Mouse (Mus musculus) kidney, adult 2 months (tissue): ENCODE measurements around the gene Cryzl1.

Experiments used
- CTCF ChIP-seq: fragments of 200-500 bp; conservative IDR thresholded peaks from 2 replicates; pipeline ENCODE4 v1.5.1; 2011; ENCODE audit warnings: low read depth, mild to moderate bottlenecking, control low read depth, low read length, moderate library complexity, mixed read lengths; ENCODE audit not compliant: insufficient read depth, insufficient read length
- POLR2A ChIP-seq: fragments of 200-500 bp; IDR thresholded peaks from one replicate; pipeline ENCODE4 v1.6.1; 2011; ENCODE audit warnings: low read depth, low read length, control low read depth

DNA sequence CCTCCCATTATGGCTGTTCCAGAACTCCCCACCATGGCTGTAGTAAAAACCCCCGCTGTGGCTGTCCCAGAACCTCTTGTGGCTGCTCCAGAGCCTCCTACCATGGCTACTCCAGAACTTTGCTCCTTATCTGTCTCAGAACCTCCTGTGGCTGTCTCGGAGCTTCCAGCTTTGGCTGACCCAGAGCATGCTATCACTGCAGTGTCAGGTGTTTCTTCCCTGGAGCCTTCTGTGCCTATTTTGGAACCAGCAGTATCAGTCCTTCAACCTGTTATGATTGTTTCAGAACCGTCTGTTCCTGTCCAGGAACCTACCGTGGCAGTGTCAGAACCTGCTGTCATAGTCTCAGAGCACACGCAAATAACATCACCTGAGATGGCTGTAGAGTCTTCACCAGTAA is 70.3 kb downstream of the Cryzl1 start:
- no peak for TF ChIP-seq CTCF
- no peak for TF ChIP-seq POLR2A
